Mouse (Mus musculus): ENCODE data around the gene Asic2.

DNA sequence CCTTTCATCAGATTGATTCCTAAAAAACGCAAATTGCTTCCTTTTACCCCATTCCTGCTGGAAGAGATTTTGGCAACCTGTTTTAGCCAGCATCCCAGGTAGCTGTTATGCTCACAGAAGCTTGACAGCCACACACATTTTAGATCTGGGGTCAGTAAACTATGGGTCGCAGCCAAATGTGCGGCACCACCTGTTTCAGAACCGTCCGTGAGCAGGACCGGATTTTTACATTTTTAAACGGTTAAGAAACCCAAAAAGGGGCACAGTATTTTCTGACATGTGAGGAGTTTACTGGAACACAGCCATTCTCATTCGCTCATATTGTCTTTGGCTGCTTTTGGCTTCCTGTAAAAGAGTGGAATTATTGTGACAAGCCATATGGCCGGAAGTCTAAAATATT, 744.9 kb downstream of the Asic2 start:
- no peak for TF ChIP-seq CTCF (IDR thresholded peaks at IDR 0.05; ENCODE audit: borderline replicate concordance, control insufficient read depth, extremely low read depth, insufficient read depth, low read length, poor library complexity)
- no peak for TF ChIP-seq POLR2A (IDR thresholded peaks at IDR 0.05; ENCODE audit: control insufficient read depth, extremely low read depth, insufficient read depth, low read length, poor library complexity)
